Mouse (Mus musculus) cortical plate, adult 2 months (tissue): ENCODE measurements around the gene Gsg1l.

Experiments used
- CTCF ChIP-seq: fragments of 200-500 bp; IDR thresholded peaks from 2 replicates; pipeline ENCODE4 v1.5.1; 2011; ENCODE audit warnings: mild to moderate bottlenecking, control low read depth, low read length; ENCODE audit not compliant: insufficient read depth; ENCODE audit errors: extremely low read depth
- POLR2A ChIP-seq: fragments of 200-500 bp; IDR thresholded peaks from 2 replicates; pipeline ENCODE4 v1.6.1; 2011; ENCODE audit warnings: mild to moderate bottlenecking, low read length, control low read depth; ENCODE audit not compliant: insufficient read depth; ENCODE audit errors: extremely low read depth

GRCm38 (mm10) chr7:125864026-125864425 lies 218.2 kb downstream of the Gsg1l start:
- no peak for TF ChIP-seq POLR2A
- TF ChIP-seq CTCF: no peak
